Mouse (Mus musculus): ENCODE measurements around the gene Usp15.

DNA sequence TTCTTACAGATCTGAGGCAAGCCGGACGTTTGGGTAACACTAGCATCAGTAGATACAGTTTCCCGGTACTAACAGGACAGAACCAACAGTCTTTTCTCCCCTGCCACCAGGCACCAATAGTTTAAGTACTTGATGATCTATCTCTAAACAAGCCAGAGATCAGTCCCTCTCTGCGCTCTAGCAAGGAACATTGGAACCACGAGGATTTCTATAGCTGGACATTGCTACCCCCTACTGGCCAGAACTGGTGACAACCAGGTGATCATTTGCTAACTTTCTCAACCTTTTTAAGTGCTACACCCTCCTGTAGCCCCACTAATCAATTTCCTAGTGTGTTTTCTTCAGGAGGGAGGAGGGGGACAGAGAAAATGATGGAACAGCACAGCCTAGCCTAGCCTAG lies 105.1 kb downstream of the Usp15 start:
- no peak for TF ChIP-seq TCF12 (IDR thresholded peaks at IDR 0.05; ENCODE audit: low read depth, low read length)
- no peak for TF ChIP-seq EP300 (IDR thresholded peaks at IDR 0.05; ENCODE audit: low read length)
- no peak for TF ChIP-seq POLR2A (IDR thresholded peaks at IDR 0.05; ENCODE audit: low read depth, low read length)
- TF ChIP-seq BHLHE40 (IDR thresholded peaks at IDR 0.05; ENCODE audit: low read depth, low read length), result no peak
- no peak for TF ChIP-seq MAFK (IDR thresholded peaks at IDR 0.05; ENCODE audit: insufficient replicate concordance, low read length)
- no peak for TF ChIP-seq KAT2A (IDR thresholded peaks at IDR 0.05; ENCODE audit: insufficient replicate concordance, low read length)
- peak; percentile 62 to 91 for TF ChIP-seq CTCF (conservative IDR thresholded peaks at IDR 0.05 in 1 of 2, IDR thresholded peaks at IDR 0.05 in 1 of 2; ENCODE audit: low read depth in 2 of 2, low read length in 2 of 2)
- TF ChIP-seq SIN3A (IDR thresholded peaks at IDR 0.05; ENCODE audit: low read length), result no peak
- TF ChIP-seq RAD21 (IDR thresholded peaks at IDR 0.05; ENCODE audit: low read depth, low read length), result peak; percentile 94
- TF ChIP-seq ZNF384 (IDR thresholded peaks at IDR 0.05; ENCODE audit: low read depth, low read length), result peak; percentile 71; the same call in 1 of the 2 replicates
- no peak for TF ChIP-seq UBTF (IDR thresholded peaks at IDR 0.05; ENCODE audit: low read depth, low read length)
- no peak for TF ChIP-seq USF1 (IDR thresholded peaks at IDR 0.05; ENCODE audit: low read depth, low read length)
- TF ChIP-seq CHD2 (IDR thresholded peaks at IDR 0.05; ENCODE audit: low read length), result no peak

Measured in CH12.LX (cell line).